Mouse (Mus musculus) splenic B cell, adult 2 months (primary cell): Measurements from ENCODE around the gene Bend5.
A peak's percentile ranks its signal among the peaks of the same experiment; 100 is the strongest.

Experiments used
- DNase-seq: peaks from one replicate; pipeline ENCODE4 v3.0.0-alpha.2; 2011; ENCODE audit warnings: low read depth, low spot score
- H3K27me3 ChIP-seq: 2 replicates; pipeline ENCODE4 v1.6.1; 2012; ENCODE audit warnings: mild to moderate bottlenecking, low read length, moderate library complexity, mixed read lengths; ENCODE audit not compliant: control insufficient read depth, poor library complexity, insufficient read depth, severe bottlenecking
- H3K36me3 ChIP-seq: 2 replicates; pipeline ENCODE4 v1.6.1; 2012; ENCODE audit warnings: mild to moderate bottlenecking, low read length, moderate library complexity, mixed read lengths; ENCODE audit not compliant: control insufficient read depth, poor library complexity, insufficient read depth, severe bottlenecking

Gene Bend5

DNA sequence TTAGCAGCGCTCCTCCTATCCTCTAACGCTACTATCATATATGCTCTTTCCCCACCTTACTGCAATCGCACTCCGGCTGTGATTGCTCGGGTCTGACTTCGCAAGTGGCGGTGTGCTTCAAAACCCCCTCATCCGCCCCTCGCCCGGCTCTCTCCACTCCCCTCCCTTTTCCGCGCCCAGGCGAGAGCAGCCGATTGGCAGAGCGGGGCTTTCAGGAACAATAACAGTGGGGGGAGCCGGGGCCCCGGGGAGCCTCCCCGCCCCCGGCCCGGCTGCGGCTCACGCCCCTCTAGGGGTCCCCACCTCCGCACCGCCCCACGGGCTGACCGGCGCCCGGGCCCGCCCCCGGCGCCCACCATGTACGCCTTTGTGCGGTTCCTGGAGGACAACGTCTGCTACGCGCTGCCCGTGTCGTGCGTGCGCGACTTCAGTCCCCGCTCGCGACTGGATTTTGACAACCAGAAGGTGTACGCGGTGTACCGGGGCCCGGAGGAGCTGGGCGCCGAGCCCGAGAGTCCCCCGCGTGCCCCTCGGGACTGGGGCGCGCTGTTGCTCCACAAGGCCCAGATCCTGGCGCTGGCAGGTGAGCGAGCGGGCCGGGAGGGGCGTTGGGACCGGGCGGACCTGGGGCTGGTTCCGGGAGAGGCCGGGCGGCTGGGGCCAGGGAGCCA lies at the start of gene Bend5:
TSS of gene Bend5 (plus strand) at position 189 of the 671 bp plus-strand sequence.
- peak; percentile 80 for DNase-seq
- Histone ChIP-seq H3K36me3 (peaks cover 2% of the 10 kb centered on the region; the same call in 1 of the 2 replicates), H3K27me3 (no peaks in the 10 kb centered on the region)

DNA sequence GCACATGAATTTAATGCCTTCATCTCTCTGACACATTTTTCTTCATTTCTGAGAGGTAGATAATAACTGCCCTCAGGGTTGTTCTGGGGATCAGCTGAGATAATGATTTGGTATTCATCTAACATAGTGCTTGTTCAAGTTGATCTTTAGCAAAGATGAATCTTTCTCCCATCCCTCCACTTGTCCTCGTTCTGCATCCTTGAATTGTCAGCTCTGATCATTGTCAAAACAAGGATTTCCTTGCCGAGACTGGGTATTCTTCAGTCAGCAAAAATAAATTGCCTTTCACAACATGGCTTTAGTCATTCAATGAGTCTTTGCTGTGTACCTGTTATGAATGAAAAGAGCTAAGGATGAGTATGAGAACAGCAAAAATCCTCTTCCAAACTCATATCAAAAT lies 47.0 kb upstream of the Bend5 start:
- no peaks in the 10 kb centered on the region for H3K36me3 ChIP-seq
- no peaks in the 10 kb centered on the region for H3K27me3 ChIP-seq
- DNase-seq = no peak

- no peaks in the 10 kb centered on the region for H3K36me3 ChIP-seq
- no peaks in the 10 kb centered on the region for H3K27me3 ChIP-seq
- no peak for DNase-seq
Observed at GRCm38 (mm10) chr4:111377159-111377558, 37.6 kb upstream of the Bend5 start.

DNA sequence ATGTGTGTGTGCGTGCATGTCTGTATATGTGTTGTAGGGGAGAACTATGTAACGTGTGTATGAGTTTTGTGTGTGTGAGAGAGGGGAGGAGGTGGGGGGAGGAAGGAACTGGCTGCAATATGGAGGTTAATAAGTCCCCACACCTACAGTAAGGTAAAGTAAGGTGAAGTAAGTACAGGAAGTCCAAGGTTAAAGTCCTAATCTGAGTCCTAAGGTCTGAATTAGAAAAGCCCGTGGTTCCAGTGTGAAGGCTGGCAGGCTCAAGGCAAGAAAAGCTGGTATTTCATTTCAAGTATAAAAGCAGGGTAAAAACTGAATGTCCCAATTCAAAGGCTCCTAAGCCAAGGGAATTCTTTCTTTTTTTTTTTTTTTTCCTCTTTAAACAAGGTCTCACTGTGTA lies 36.7 kb upstream of the Bend5 start:
- DNase-seq = no peak
- H3K27me3 ChIP-seq = no peaks in the 10 kb centered on the region
- H3K36me3 ChIP-seq = no peaks in the 10 kb centered on the region

- Histone ChIP-seq H3K27me3 (no peaks in the 10 kb centered on the region), H3K36me3 (no peaks in the 10 kb centered on the region)
- DNase-seq = no peak
Observed at GRCm38 (mm10) chr4:111383101-111383500, 31.7 kb upstream of the Bend5 start.

- no peaks in the 10 kb centered on the region for H3K27me3 ChIP-seq
- H3K36me3 ChIP-seq = no peaks in the 10 kb centered on the region
- no peak for DNase-seq
Observed at GRCm38 (mm10) chr4:111390736-111391135, 24.1 kb upstream of the Bend5 start.

DNA sequence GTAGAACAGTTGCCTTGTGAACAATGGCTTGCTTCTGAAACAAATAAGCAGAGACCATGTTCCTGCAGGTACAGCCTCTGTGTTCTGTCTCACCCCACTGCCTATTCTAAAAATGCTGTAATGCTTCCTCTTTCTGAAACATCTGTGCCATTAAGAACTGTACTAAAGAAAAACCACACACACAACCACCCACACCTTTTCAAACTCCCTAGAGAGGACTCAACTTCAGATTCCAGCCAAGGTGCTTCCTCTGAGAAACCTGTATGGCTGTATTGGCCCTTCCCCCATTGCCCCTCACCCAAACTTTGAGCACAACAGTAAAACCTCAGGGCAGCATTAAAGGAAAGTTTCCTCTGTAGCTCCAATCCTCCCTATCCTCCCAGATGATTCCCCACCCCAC lies 15.0 kb upstream of the Bend5 start:
- no peaks in the 10 kb centered on the region for H3K27me3 ChIP-seq
- DNase-seq = peak; percentile 87
- no peaks in the 10 kb centered on the region for H3K36me3 ChIP-seq

DNA sequence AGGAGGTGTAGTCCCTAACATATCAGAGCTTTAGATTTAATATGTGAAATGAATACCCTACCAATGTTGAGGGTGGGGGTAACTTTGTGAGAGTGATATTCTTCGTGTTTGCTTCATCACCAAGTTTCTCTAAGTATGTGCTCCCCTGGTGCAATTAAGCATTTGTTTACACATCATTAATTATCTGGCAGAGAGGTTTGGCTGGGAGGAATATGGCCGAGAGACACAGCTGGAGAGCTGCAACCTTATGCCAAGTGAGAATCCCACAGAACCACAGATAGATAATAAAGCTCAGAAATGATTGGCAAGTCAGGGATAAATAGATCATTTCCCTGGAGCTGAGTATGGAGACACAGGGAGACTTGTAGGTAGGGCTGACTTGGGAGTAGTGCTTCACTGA lies 14.1 kb upstream of the Bend5 start:
- DNase-seq = no peak
- no peaks in the 10 kb centered on the region for H3K36me3 ChIP-seq
- H3K27me3 ChIP-seq = no peaks in the 10 kb centered on the region

GRCm38 (mm10) chr4:111403243-111403642 lies 11.6 kb upstream of the Bend5 start:
- no peaks in the 10 kb centered on the region for H3K36me3 ChIP-seq
- no peak for DNase-seq
- no peaks in the 10 kb centered on the region for H3K27me3 ChIP-seq

- Histone ChIP-seq H3K27me3 (no peaks in the 10 kb centered on the region), H3K36me3 (no peaks in the 10 kb centered on the region)
- DNase-seq = no peak
Observed at GRCm38 (mm10) chr4:111410731-111411130, 4.1 kb upstream of the Bend5 start.

DNA sequence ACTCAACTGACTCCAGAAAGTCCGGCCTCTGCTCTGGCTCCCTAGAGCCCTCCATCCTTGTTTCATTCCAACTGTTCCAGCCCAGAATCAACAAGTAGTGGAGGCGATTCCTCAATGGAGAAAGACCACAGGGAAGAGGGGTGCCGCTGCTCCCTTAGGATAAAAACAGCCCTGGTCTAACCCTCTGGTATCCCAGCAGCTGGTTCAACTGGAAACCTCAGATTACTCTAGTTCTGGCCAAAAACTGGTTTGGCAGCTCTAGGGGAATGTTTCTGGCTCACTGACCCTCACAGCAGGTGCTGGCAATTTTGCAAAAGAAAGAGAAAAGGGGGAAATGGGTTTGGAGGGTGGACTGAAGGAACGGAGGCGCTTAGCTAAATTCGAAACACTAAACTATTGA lies 407 bp upstream of the Bend5 start:
- no peak for DNase-seq
- Histone ChIP-seq H3K27me3 (no peaks in the 10 kb centered on the region), H3K36me3 (no peaks in the 10 kb centered on the region; the same call in 1 of the 2 replicates)

GRCm38 (mm10) chr4:111416126-111416525 lies 1.3 kb downstream of the Bend5 start:
- DNase-seq = peak; percentile 50
- peaks cover 2% of the 10 kb centered on the region; the same call in 1 of the 2 replicates for H3K36me3 ChIP-seq
- H3K27me3 ChIP-seq = no peaks in the 10 kb centered on the region

DNA sequence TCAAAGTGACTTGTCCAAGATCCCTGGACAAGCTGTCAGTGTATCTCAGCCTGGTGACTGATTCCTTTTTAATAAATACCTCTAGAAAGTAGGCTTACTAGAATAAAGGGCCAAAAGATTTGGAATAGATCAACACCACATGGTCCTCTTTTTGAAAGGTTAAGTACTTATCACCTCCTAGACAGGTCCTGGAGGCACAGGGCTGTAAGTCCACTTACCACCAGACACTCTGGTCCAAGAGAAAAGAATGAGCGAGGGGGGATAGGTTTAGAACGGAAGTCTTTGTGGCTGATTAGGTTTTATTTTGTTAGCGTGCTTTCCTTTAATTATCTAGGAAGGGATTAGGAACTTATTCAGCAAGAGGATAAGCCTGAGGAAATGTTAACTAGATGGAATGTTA lies 1.7 kb downstream of the Bend5 start:
- DNase-seq = no peak
- Histone ChIP-seq H3K27me3 (no peaks in the 10 kb centered on the region), H3K36me3 (peaks cover 2% of the 10 kb centered on the region; the same call in 1 of the 2 replicates)

DNA sequence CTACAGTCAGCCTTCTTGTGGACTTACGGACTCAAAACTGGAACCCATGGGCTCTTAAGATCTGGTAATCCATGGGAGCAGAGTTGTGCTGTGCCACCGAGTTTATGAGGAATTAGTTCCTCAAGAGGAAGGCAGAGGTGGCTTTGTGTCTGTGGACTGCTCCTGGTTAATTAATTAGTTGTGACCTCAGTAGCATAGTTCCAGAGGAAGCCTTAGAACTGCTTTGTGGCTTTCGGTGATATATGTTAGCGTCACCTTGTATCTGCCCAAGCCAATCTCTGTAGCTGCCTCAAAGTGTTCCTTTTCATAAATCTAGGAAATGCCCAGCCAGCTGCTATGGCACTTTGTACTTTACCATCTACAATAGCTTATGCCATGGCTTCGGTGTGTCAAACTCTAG lies 2.9 kb downstream of the Bend5 start:
- DNase-seq = no peak
- Histone ChIP-seq H3K36me3 (peaks cover 2% of the 10 kb centered on the region; the same call in 1 of the 2 replicates), H3K27me3 (no peaks in the 10 kb centered on the region)

- Histone ChIP-seq H3K27me3 (no peaks in the 10 kb centered on the region), H3K36me3 (peaks cover 2% of the 10 kb centered on the region; the same call in 1 of the 2 replicates)
- no peak for DNase-seq
Observed at GRCm38 (mm10) chr4:111419476-111419875, 4.7 kb downstream of the Bend5 start.

GRCm38 (mm10) chr4:111420031-111420430 lies 5.2 kb downstream of the Bend5 start:
- DNase-seq = no peak
- no peaks in the 10 kb centered on the region for H3K27me3 ChIP-seq

More at GRCm38 (mm10) chr4:111420031-111420430, 5.2 kb downstream of the Bend5 start:
- peaks cover 2% of the 10 kb centered on the region; the same call in 1 of the 2 replicates for H3K36me3 ChIP-seq
